Mouse (Mus musculus) megakaryocyte, embryonic 14.5 days (primary cell): ENCODE measurements around the gene Tox3. TPM values are rescaled to one million over a fixed set of nuclear protein-coding genes. Genes with fewer than 3 reads are reported as not detected.

ENCODE experiments used
- H3K27me3 ChIP-seq: replicated peaks from 2 replicates; pipeline ENCODE3; 2012; ENCODE audit warnings: inconsistent platforms
- H3K36me3 ChIP-seq: replicated peaks from 2 replicates; pipeline ENCODE3; 2012; ENCODE audit warnings: low read length, inconsistent platforms, mixed read lengths
- H3K4me1 ChIP-seq: 2 replicates; pipeline ENCODE4 v1.6.1; 2012; ENCODE audit warnings: inconsistent platforms
- H3K4me3 ChIP-seq: replicated peaks from 2 replicates; pipeline ENCODE3; 2012; ENCODE audit warnings: moderate library complexity, mild to moderate bottlenecking, inconsistent platforms
- H3K9me3 ChIP-seq: 2 replicates; pipeline ENCODE4 v1.6.1; 2012; ENCODE audit warnings: inconsistent platforms
- FLI1 ChIP-seq: IDR thresholded peaks from 2 replicates; pipeline ENCODE4 v1.6.1; 2012; ENCODE audit warnings: low read length, inconsistent platforms, mixed read lengths
- GATA1 ChIP-seq: IDR thresholded peaks from 3 replicates; pipeline ENCODE4 v1.6.1; 2012; ENCODE audit warnings: mixed read lengths, low read length, inconsistent platforms, borderline replicate concordance
- polyA plus RNA-seq: library from polyadenylated mRNA; stranded (reverse); fragments of >175 nt; gene quantifications from 2 replicates; pipeline ENCODE4 v1.2.3, GENCODE M21; 2012; ENCODE audit warnings: low replicate concordance; ENCODE audit not compliant: insufficient read depth

Gene Tox3
- polyA plus RNA-seq, 1 experiment: 0.02 TPM

- Histone ChIP-seq H3K4me1 (no peaks in the 10 kb centered on the region), H3K9me3 (peaks cover 24% of the 10 kb centered on the region), H3K36me3 (no peaks in the 10 kb centered on the region), H3K27me3 (no peaks in the 10 kb centered on the region), H3K4me3 (no peak overlapping the region)
- TF ChIP-seq FLI1 (no peak), GATA1 (no peak)
Observed at GRCm38 (mm10) chr8:90290811-90291210, 57.3 kb downstream of the Tox3 start.

- Histone ChIP-seq H3K4me1 (no peaks in the 10 kb centered on the region), H3K9me3 (peaks cover 34% of the 10 kb centered on the region), H3K27me3 (no peaks in the 10 kb centered on the region), H3K36me3 (no peaks in the 10 kb centered on the region), H3K4me3 (no peak overlapping the region)
- TF ChIP-seq GATA1: no peak
- no peak for TF ChIP-seq FLI1
Observed at GRCm38 (mm10) chr8:90276722-90277121, 71.4 kb downstream of the Tox3 start.

GRCm38 (mm10) chr8:90273182-90273581 is 75.0 kb downstream of the Tox3 start:
- peaks cover 17% of the 10 kb centered on the region for H3K9me3 ChIP-seq
- H3K36me3 ChIP-seq: no peaks in the 10 kb centered on the region
- no peak overlapping the region for H3K4me3 ChIP-seq
- H3K4me1 ChIP-seq: no peaks in the 10 kb centered on the region
- no peaks in the 10 kb centered on the region for H3K27me3 ChIP-seq
- TF ChIP-seq GATA1 (no peak), FLI1 (no peak)

GRCm38 (mm10) chr8:90271920-90272319 is 76.2 kb downstream of the Tox3 start:
- H3K9me3 ChIP-seq: peaks cover 7% of the 10 kb centered on the region
- no peak overlapping the region for H3K4me3 ChIP-seq
- no peaks in the 10 kb centered on the region for H3K4me1 ChIP-seq
- no peaks in the 10 kb centered on the region for H3K27me3 ChIP-seq
- no peaks in the 10 kb centered on the region for H3K36me3 ChIP-seq
- TF ChIP-seq FLI1 (no peak), GATA1 (no peak)

DNA sequence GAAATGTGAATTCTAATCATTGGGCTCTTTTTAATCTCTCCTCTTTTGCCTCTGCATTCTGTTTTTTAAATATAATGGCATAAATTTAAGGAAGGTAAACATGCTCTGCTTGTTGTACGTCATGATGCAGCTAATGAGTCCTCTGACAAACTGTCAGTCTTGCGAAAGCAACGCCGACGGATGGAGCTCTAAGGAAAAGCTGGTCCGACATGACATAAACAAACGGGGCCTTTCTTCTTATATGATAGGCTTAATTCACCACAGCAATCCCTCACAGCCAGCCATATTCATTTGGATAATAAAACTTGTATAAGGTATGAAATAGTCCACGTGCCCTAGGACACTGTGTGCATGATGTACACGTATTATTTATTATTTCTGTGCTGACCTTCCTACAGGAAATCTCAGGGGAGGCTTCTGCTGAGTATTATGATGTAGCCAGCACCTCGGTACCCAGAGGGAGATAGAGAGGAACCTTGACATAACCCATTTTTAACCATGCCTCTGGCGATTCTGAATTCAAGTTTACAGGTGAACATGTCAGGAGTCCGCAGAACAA is 80.4 kb downstream of the Tox3 start:
- TF ChIP-seq FLI1 (no peak), GATA1 (no peak)
- Histone ChIP-seq H3K4me3 (no peak overlapping the region), H3K27me3 (no peaks in the 10 kb centered on the region), H3K36me3 (no peaks in the 10 kb centered on the region), H3K9me3 (peaks cover 17% of the 10 kb centered on the region), H3K4me1 (no peaks in the 10 kb centered on the region)

- Histone ChIP-seq H3K9me3 (peaks cover 19% of the 10 kb centered on the region), H3K4me1 (no peaks in the 10 kb centered on the region), H3K27me3 (no peaks in the 10 kb centered on the region), H3K4me3 (no peak overlapping the region), H3K36me3 (no peaks in the 10 kb centered on the region)
- TF ChIP-seq GATA1: no peak
- no peak for TF ChIP-seq FLI1
Observed at GRCm38 (mm10) chr8:90266986-90267385, 81.2 kb downstream of the Tox3 start.

DNA sequence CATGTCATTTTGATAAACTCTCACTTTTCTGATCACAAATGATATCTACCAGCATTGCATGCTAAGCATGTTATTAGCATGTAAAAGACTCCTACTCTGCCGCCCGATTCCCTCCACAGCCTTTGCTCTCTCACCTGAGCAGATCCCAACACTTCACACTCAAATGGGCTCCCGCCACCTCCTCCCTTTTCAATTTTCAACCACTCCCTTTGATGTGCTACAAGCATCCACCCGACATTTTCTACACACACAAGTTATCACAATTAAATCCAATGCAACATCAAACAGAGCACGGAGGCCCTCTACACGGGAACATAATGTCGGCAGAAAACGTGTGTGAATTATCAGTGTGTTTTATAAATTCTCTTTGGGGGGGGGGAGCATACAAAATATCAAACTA is 81.9 kb downstream of the Tox3 start:
- no peak overlapping the region for H3K4me3 ChIP-seq

DNA sequence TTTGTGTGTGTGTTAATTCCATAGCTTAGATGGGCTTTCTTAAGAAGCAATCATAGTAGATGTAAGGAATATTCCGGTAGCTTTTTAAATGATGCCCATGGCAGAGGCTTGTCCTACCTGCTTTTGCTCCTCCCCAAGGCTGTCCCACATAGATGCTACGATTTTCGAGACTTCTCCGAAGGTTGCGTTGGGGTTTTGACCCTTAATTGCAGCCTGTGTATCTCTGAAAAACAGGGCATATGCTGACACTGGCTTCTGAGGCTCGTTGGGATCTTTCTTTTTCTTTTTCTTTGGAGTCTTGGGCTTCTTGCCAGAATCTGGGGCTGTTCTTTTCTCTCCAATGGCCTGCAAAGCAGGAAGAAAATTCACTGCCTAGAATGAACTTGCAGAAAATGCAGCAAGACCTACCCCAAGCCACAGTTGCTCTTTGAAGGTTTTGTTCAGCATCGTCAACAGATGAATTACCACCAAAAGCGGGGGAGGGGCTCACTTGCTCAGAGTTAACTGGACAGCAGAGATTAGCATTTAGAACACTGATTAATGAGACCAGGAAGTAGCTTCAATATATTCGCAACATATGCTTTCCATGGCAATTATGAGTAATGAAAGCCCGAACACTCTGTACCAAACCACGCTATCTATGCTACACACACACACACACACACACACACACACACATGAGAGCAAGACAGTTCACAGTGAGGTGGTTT is 93.8 kb downstream of the Tox3 start:
- TF ChIP-seq GATA1 (no peak), FLI1 (no peak)
- H3K4me3 ChIP-seq: no peak overlapping the region
- H3K4me1 ChIP-seq: no peaks in the 10 kb centered on the region
- no peaks in the 10 kb centered on the region for H3K36me3 ChIP-seq
- peaks cover 23% of the 10 kb centered on the region for H3K9me3 ChIP-seq
- no peaks in the 10 kb centered on the region for H3K27me3 ChIP-seq

More for the DNA sequence above, 81.9 kb downstream of the Tox3 start:
- peaks cover 22% of the 10 kb centered on the region for H3K9me3 ChIP-seq
- H3K27me3 ChIP-seq: no peaks in the 10 kb centered on the region
- no peaks in the 10 kb centered on the region for H3K4me1 ChIP-seq
- TF ChIP-seq FLI1 (no peak), GATA1 (no peak)
- H3K36me3 ChIP-seq: no peaks in the 10 kb centered on the region

GRCm38 (mm10) chr8:90246357-90246756 is 101.8 kb downstream of the Tox3 start:
- Histone ChIP-seq H3K9me3 (peaks cover 31% of the 10 kb centered on the region), H3K36me3 (no peaks in the 10 kb centered on the region)
- no peak for TF ChIP-seq FLI1
- no peak for TF ChIP-seq GATA1

DNA sequence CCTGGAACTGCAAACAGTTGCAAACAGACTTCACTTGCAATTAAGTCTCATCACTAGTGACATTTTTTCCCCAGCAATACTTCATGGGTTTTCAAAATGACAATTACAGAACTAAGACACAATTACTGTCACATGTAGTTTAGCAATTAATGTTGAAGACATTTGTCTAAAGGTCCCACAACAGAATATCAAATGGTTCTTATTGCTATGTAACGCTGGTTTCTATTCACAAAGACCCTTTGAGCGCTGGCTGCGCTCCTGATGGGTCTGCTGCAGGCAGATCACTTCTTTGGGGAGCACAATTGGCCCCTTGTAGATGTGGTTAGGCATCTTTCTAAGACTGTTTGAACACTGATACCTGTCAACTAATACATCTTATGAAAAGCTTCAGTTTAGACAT is 102.3 kb downstream of the Tox3 start:
- no peaks in the 10 kb centered on the region for H3K4me1 ChIP-seq
- peaks cover 34% of the 10 kb centered on the region for H3K9me3 ChIP-seq
- TF ChIP-seq FLI1: no peak
- no peak for TF ChIP-seq GATA1
- H3K4me3 ChIP-seq: no peak overlapping the region
- no peaks in the 10 kb centered on the region for H3K27me3 ChIP-seq
- H3K36me3 ChIP-seq: no peaks in the 10 kb centered on the region

More at GRCm38 (mm10) chr8:90246357-90246756, 101.8 kb downstream of the Tox3 start:
- no peak overlapping the region for H3K4me3 ChIP-seq
- H3K27me3 ChIP-seq: no peaks in the 10 kb centered on the region
- H3K4me1 ChIP-seq: no peaks in the 10 kb centered on the region

DNA sequence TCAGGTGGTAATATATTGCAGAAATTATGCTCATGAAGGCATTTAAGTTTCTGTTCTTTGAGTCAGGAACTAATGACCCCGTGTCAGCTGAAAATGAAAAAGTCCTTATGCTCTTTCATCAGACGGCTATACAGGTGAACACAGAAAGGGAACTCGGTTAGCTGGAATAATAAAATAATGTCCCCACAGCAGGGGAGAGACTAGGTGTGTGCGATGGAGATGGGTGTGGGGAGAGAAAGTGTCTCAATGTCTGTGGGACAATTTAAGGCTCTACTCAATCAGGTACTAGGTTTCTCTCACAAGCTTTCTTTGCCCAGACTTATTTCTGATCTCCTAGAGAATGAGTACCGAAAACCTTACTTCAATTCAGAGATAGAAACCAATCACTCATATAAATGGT is 103.0 kb downstream of the Tox3 start:
- Histone ChIP-seq H3K9me3 (peaks cover 37% of the 10 kb centered on the region), H3K27me3 (no peaks in the 10 kb centered on the region), H3K36me3 (no peaks in the 10 kb centered on the region), H3K4me1 (no peaks in the 10 kb centered on the region), H3K4me3 (no peak overlapping the region)
- no peak for TF ChIP-seq FLI1
- TF ChIP-seq GATA1: no peak
